Mouse (Mus musculus) forebrain, embryonic 11.5 days (tissue): Measurements from ENCODE around the gene Lrp11. TPM values are rescaled to one million over a fixed set of nuclear protein-coding genes. Genes with fewer than 3 reads are reported as not detected.
A peak's percentile ranks its signal among the peaks of the same experiment; 100 is the strongest.

Source experiments
- ATAC-seq: fragments of 200-750 bp; cut with Nextera tagmentation; replicated peaks from 2 replicates; pipeline ENCODE4 v1.8.0; 2017; ENCODE audit warnings: moderate TSS enrichment; ENCODE audit not compliant: low FRiP score
- DNase-seq: peaks from one replicate; pipeline ENCODE4 v3.0.0-alpha.2; 2017; ENCODE audit warnings: low spot score
- H3K27ac ChIP-seq: fragments of 300-500 bp; sonication (generic); 2 replicates; pipeline ENCODE4 v1.5.1; 2014; ENCODE audit warnings: low read depth, low read length
- H3K27me3 ChIP-seq: fragments of 300-500 bp; sonication (generic); 2 replicates; pipeline ENCODE4 v1.6.1; 2014; ENCODE audit warnings: mild to moderate bottlenecking, low read length, mixed read lengths; ENCODE audit not compliant: control insufficient read depth, insufficient read depth
- H3K36me3 ChIP-seq: fragments of 300-500 bp; sonication (generic); 2 replicates; pipeline ENCODE4 v1.6.1; 2014; ENCODE audit warnings: mild to moderate bottlenecking, low read length, moderate library complexity, mixed read lengths; ENCODE audit not compliant: control insufficient read depth, insufficient read depth
- H3K4me1 ChIP-seq: fragments of 300-500 bp; sonication (generic); replicated peaks from 2 replicates; pipeline ENCODE4 v1.6.1; 2014; ENCODE audit warnings: low read length, mixed read lengths; ENCODE audit not compliant: control insufficient read depth, insufficient read depth
- H3K4me2 ChIP-seq: fragments of 300-500 bp; sonication (generic); 2 replicates; pipeline ENCODE4 v1.6.1; 2014; ENCODE audit warnings: low read depth, mild to moderate bottlenecking, low read length, moderate library complexity, mixed read lengths; ENCODE audit not compliant: severe bottlenecking
- H3K4me3 ChIP-seq: fragments of 300-500 bp; sonication (generic); 2 replicates; pipeline ENCODE4 v1.5.1; 2014; ENCODE audit warnings: low read depth, low read length
- H3K9ac ChIP-seq: fragments of 300-500 bp; sonication (generic); 2 replicates; pipeline ENCODE4 v1.6.1; 2014; ENCODE audit warnings: low read length
- H3K9me3 ChIP-seq: fragments of 300-500 bp; sonication (generic); 2 replicates; pipeline ENCODE4 v1.6.1; 2016; ENCODE audit warnings: low read length, mixed read lengths; ENCODE audit not compliant: control insufficient read depth
- WGBS: fragments of 180-500 bp; shearing (Covaris S2); extraction: QIAGEN DNeasy Blood & Tissue Kit; methylation state at CpG from one replicate; pipeline ENCODE4 v1.1.7; 2014; 5-methylcytosine and 5-hydroxymethylcytosine counted together
- polyA plus RNA-seq: library from polyadenylated mRNA; unstranded; fragments of >200 nt; fragmentation: Nextera tagmentation; extraction: Ambion mirVana; gene quantifications from 2 replicates; pipeline ENCODE4 v1.2.1, GENCODE M21; 2014

The Lrp11 gene
- 14.7 and 18.5 TPM in 2 replicates for polyA plus RNA-seq

DNA sequence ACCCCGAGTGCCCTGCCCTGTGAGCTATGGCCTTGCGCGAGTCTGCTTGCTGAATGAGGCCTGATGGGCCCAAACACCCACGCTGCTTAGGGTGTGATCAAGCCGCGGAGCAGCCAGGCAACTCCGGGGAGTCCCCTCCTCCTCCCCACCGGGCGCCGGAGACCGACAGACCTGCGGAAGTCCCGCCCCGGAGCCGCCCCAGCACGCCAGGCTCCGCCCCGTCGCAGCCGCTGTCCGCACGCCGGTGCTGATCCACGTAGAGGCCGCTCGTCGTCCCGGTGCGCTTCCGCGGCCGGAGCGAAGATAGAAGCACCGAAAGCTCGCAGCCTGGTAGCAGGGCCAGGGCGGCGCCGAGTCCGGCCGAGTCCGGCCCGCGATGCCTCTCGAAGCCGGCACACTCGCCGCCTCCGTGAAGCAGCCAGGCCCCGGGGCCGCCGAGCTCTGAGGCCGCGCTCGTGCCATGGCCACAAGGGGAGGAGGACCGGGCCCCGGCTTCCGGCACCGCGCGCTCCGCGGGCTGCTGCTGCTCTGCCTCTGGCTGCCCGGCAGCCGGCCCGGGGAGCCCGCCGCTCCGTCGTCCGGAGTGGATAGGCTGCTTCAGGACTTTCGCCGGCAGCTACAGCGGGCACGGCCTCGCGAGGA is at the start of gene Lrp11:
Gene Lrp11, plus strand, starts transcription at position 209 of the 642 bp plus-strand sequence.
- Histone ChIP-seq H3K4me3 (peak within 1 kb of the TSS; percentile 74), H3K27ac (no peak within 1 kb of the TSS), H3K9ac (peak within 1 kb of the TSS; percentile 67), H3K27me3 (peaks cover 3% of the 10 kb centered on the region), H3K4me2 (peak within 1 kb of the TSS; percentile 97), H3K36me3 (no peaks in the 10 kb centered on the region), H3K4me1 (no peaks in the 10 kb centered on the region; the same call in 1 of the 2 replicates), H3K9me3 (no peaks in the 10 kb centered on the region)
- peak; percentile 95 for DNase-seq
- ATAC-seq = peak; percentile 97
- WGBS = 1% methylated on average over 64 of the region's 76 CpGs

GRCm38 (mm10) chr10:7578002-7578401 is 11.6 kb upstream of the Lrp11 start:
- H3K9ac ChIP-seq = no peak overlapping the region
- no peak for ATAC-seq
- no peak overlapping the region for H3K4me2 ChIP-seq
- H3K27ac ChIP-seq = no peak overlapping the region
- H3K9me3 ChIP-seq = no peaks in the 10 kb centered on the region
- H3K4me3 ChIP-seq = no peak overlapping the region
- no peaks in the 10 kb centered on the region for H3K4me1 ChIP-seq
- no peaks in the 10 kb centered on the region for H3K36me3 ChIP-seq
- DNase-seq = no peak
- no peaks in the 10 kb centered on the region for H3K27me3 ChIP-seq

DNA sequence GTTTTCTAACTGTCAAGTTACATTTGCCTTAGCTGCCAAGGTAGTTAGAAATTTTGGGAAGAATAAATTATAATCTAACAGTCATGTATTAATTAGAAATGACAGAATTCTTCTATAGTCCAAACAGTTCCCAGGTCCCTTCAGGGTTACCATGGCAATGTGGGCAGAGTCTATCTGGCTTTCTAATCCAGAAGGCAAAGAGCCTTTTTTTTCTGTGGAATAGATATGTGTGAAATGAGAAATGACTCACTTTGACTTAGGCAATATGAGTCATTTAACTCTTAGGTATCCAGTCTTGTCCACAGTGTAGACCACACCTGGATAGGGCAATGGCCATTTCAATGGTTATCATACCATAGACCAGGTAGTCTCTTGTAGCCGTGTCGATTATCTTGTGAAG is 8.2 kb upstream of the Lrp11 start:
- H3K4me2 ChIP-seq = no peak overlapping the region
- no peak for DNase-seq
- 94% methylated on average over 2 of the region's 2 CpGs for WGBS
- H3K27me3 ChIP-seq = no peaks in the 10 kb centered on the region
- H3K9me3 ChIP-seq = no peaks in the 10 kb centered on the region
- no peak overlapping the region for H3K4me3 ChIP-seq
- H3K27ac ChIP-seq = no peak overlapping the region
- H3K4me1 ChIP-seq = no peaks in the 10 kb centered on the region
- ATAC-seq = no peak
- no peak overlapping the region for H3K9ac ChIP-seq
- H3K36me3 ChIP-seq = no peaks in the 10 kb centered on the region

DNA sequence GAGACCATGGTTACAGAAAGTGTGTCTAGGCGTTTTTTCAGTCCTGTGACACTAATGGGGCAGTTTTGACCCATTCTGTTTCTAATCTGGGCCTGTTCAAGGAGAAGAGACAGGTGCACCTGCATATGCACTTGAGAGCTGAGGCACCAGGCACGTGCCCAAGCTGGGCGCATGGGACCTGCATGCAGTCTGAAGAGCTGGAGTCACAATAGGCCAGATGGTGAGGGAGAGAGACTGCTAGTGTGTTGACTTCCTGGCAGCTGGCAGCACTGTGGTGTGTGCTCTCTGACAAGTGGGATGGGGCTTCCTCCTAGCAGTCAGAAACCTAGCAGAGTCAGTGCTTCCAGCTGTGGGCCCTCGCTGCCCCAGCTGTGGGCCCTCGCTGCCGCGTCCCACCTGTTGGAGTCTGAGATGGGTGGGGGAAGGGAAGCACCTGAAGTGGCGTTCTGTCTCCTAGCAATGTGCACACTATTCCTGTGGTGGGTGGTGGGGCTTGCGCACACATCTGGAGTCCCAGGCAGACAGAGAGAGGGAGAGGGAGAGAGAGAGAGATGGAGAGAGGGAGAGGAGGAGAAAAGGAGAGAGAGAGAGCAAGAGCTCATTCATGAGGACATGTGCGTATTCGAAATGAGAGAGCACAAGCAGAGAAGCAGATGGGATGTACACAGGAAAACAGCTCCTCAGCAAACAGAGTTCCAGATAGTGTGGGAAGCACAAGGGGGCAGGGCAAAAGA is 7.3 kb upstream of the Lrp11 start:
- no peak overlapping the region for H3K4me2 ChIP-seq
- no peaks in the 10 kb centered on the region for H3K9me3 ChIP-seq
- H3K4me3 ChIP-seq = no peak overlapping the region
- H3K4me1 ChIP-seq = no peaks in the 10 kb centered on the region
- DNase-seq (no peak), ATAC-seq (no peak)
- H3K9ac ChIP-seq = no peak overlapping the region
- no peaks in the 10 kb centered on the region for H3K36me3 ChIP-seq
- H3K27ac ChIP-seq = no peak overlapping the region
- no peaks in the 10 kb centered on the region for H3K27me3 ChIP-seq
- 47% methylated on average over 11 of the region's 11 CpGs for WGBS

- no peak overlapping the region for H3K4me3 ChIP-seq
- no peak overlapping the region for H3K27ac ChIP-seq
- H3K9ac ChIP-seq = no peak overlapping the region
- no peaks in the 10 kb centered on the region for H3K9me3 ChIP-seq
- DNase-seq (no peak), ATAC-seq (no peak)
- no peak overlapping the region for H3K4me2 ChIP-seq
- no peaks in the 10 kb centered on the region for H3K27me3 ChIP-seq
- 65% methylated on average over 7 of the region's 7 CpGs for WGBS
- H3K4me1 ChIP-seq = no peaks in the 10 kb centered on the region
- no peaks in the 10 kb centered on the region for H3K36me3 ChIP-seq
These were observed 6.6 kb upstream of the Lrp11 start for GRCm38 (mm10) chr10:7582891-7583557.

- ATAC-seq = no peak
- no peaks in the 10 kb centered on the region for H3K36me3 ChIP-seq
- DNase-seq = no peak
These were observed 2.8 kb upstream of the Lrp11 start for GRCm38 (mm10) chr10:7586771-7587170.

DNA sequence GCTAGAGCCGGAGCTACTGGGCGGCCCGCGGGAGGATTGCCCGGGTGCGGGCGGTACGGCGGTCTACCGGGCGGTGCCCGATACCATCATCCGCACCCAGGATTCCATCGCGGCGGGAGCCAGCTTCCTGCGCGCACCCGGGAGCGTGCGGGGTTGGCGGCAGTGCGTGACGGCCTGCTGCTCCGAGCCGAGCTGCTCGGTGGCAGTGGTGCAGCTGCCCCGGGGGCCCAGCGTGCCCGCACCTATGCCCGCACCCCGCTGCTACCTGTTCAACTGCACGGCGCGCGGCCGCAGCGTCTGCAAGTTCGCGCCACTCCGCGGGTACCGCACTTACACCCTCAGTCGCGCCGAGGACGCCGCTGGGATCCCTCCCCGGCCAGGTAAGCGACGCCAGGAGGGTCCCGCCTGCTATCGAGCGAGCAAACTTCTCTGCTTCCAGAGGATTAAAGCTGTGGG is 662 bp downstream of the Lrp11 start:
- peak; percentile 64 for DNase-seq
- ATAC-seq = no peak; the same call in 1 of the 2 replicates

More at GRCm38 (mm10) chr10:7586771-7587170, 2.8 kb upstream of the Lrp11 start:
- H3K4me1 ChIP-seq = no peaks in the 10 kb centered on the region; the same call in 1 of the 2 replicates
- H3K9ac ChIP-seq = no peak overlapping the region
- 79% methylated on average over 2 of the region's 2 CpGs for WGBS
- H3K4me2 ChIP-seq = no peak overlapping the region
- no peak overlapping the region for H3K4me3 ChIP-seq
- H3K9me3 ChIP-seq = no peaks in the 10 kb centered on the region
- H3K27ac ChIP-seq = no peak overlapping the region
- peaks cover 3% of the 10 kb centered on the region for H3K27me3 ChIP-seq

GRCm38 (mm10) chr10:7590792-7591191 is 1.2 kb downstream of the Lrp11 start:
- Histone ChIP-seq H3K9me3 (no peaks in the 10 kb centered on the region), H3K4me2 (peak overlapping the region; percentile 97), H3K9ac (peak overlapping the region; percentile 67), H3K27me3 (peaks cover 3% of the 10 kb centered on the region), H3K27ac (no peak overlapping the region), H3K4me1 (no peaks in the 10 kb centered on the region; the same call in 1 of the 2 replicates), H3K4me3 (peak overlapping the region; percentile 74), H3K36me3 (no peaks in the 10 kb centered on the region)
- DNase-seq = no peak
- 9% methylated on average over 8 of the region's 8 CpGs for WGBS
- no peak for ATAC-seq

More for the DNA sequence above, 662 bp downstream of the Lrp11 start:
- H3K4me1 ChIP-seq = no peaks in the 10 kb centered on the region; the same call in 1 of the 2 replicates
- peaks cover 3% of the 10 kb centered on the region for H3K27me3 ChIP-seq
- no peak overlapping the region for H3K27ac ChIP-seq
- peak overlapping the region; percentile 67 for H3K9ac ChIP-seq
- H3K4me2 ChIP-seq = peak overlapping the region; percentile 97
- no peaks in the 10 kb centered on the region for H3K9me3 ChIP-seq
- no peaks in the 10 kb centered on the region for H3K36me3 ChIP-seq
- H3K4me3 ChIP-seq = peak overlapping the region; percentile 74
- WGBS = under 1% methylated on average over 45 of the region's 54 CpGs
